Mouse (Mus musculus) adrenal gland, postnatal 4 days (tissue): ENCODE measurements around the gene Defb35. TPM values are rescaled to one million over a fixed set of nuclear protein-coding genes. Genes with fewer than 3 reads are reported as not detected.
"Not testable (repeated sequence)": the region's sequence is repeated elsewhere in the genome, so short reads cannot be mapped to it uniquely, and the experiment has no call there.

ENCODE experiments used
- DNase-seq, 2 experiments: peaks; one replicate each; pipeline ENCODE4 v3.0.0; 2021 to 2022; ENCODE audit warnings: low spot score in 2 of 2, mixed read lengths in 2 of 2
- long read RNA-seq, 2 experiments: library from polyadenylated mRNA; stranded (forward); transcript quantifications; one replicate each; pipeline ENCODE4 v2.0.0; 2021
- total RNA-seq, 2 experiments: library from RNA; stranded (reverse); gene quantifications; 2 replicates each; pipeline ENCODE4 v1.2.3; 2021

The Defb35 gene
- total RNA-seq: not detected
- long read RNA-seq, experiment 1: 0 reads
- long read RNA-seq, experiment 2: 0 reads

DNA sequence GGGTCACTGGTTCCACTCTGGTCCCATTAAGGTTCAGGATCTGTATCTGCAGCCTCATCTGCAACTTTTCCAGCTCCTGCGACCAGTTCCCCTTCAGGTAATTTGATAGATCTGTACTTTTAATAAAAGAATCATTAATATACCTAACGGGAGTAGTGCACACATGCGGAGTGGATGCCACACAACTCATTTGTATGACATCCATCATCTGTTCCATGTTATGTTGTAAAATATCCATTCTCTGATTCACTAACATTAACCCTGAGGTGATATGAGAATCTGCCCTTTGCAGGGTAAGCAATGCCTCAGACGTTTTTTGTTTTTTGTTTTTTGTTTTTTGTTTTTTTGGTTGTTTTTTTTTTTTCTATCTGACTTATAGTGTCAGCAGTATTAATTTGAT is at the start of gene Defb35:
Gene Defb35, plus strand, starts transcription at position 301 of the 400 bp plus-strand sequence.
- DNase-seq: not testable (repeated sequence)

- DNase-seq: not testable (repeated sequence)
Measured at GRCm38 (mm10) chr8:21906290-21906689, 31.9 kb upstream of the Defb35 start, which contains the start of gene Defb11. Gene Defb11 (minus strand): TSS chr8:21906412.

DNA sequence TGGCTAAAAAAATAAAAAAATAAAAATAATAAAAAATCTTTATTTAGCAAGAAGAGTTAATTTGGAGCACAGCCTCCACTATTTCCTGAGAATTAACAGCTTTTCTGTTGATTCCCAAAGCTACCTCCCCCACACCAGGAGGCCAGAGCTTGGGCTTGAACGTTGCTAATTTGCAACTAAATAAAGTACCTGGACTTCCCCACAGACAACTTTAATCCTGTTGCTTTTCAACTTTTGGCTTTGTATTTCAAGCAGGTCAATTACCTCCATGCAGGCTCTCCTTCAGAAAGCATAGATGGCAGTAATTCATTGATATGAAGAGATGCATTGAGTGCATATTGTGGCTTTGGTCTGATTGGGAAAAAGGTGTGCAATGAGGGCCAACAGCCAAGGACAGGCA is 26.2 kb upstream of the Defb35 start:
- no peak for DNase-seq

- DNase-seq: no peak
Measured at GRCm38 (mm10) chr8:21912554-21912953, 25.6 kb upstream of the Defb35 start.

GRCm38 (mm10) chr8:21915625-21916024 is 22.5 kb upstream of the Defb35 start:
- no peak for DNase-seq

DNA sequence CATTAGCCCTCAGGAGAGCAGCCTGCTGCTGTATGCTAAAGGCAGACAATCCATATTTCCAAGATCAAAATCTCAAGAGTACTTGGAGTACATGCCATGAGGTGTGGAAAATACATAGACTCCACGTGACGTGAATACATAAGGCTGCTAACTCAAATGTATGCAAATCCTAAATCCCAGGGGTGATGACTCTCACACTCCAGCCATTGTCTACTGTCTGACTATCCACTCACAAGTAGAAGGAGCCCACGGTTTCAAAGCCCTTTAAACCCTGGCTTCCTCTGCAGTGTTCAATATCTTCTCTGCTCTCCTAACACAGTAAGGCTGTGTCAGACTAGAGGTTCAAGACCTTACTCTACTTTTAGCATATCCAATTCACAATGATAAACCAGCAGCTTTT is 7.4 kb upstream of the Defb35 start:
- DNase-seq: not testable (repeated sequence)

GRCm38 (mm10) chr8:21932610-21933009 is 5.5 kb upstream of the Defb35 start, which contains the start of gene Defb15:
Gene Defb15 (minus strand): TSS chr8:21932710.
- DNase-seq: no peak

- DNase-seq: no peak
Measured at GRCm38 (mm10) chr8:21946462-21946861, 8.3 kb downstream of the Defb35 start, which contains the start of gene Defb13. Gene Defb13 (plus strand): TSS chr8:21946762.

- DNase-seq: no peak
Measured at GRCm38 (mm10) chr8:21947311-21948017, 9.3 kb downstream of the Defb35 start.

GRCm38 (mm10) chr8:21955321-21955720 is 17.2 kb downstream of the Defb35 start:
- peak in 1 of 2 experiments; percentile 6 for DNase-seq

DNA sequence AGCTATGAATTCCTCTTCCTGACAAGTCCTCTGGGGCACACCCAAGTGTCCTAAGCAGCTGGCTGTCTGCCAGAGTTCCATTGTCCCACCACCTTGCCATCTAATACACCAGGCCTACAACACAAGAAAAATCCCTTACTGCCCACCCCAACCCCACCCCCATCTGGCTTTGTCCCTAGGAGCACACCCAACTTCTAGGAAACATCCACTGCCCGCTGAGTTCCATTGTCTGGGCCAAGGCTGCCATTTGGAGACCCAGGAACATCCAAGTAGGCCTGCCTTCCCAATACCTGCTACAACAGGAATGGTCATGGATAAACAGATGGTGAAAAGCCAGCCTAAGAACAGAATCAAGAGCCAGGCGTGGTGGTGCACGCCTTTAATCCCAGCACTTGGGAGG is 18.2 kb downstream of the Defb35 start:
- DNase-seq: no peak

DNA sequence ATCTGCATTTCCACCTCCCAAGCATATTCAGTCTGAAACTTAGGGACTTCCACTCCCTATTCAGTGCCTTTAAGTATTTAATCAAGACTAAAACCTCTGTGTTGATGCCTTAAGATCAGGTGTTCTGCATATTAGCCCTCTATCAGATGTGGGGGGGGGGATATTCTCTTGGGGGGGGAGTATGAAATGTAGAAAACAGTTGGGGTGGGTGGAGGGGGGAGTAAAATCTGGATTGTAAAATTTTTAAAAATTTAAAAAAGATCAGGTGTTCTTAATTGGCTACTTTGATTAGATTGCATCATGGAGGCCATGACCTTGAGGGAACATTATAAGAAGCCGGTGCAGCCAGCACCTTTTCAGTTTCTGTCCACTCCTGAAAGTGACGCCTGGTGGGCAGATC is 20.3 kb downstream of the Defb35 start, which contains the start of gene Fam90a1a:
Gene Fam90a1a, plus strand, starts transcription at position 301 of the 400 bp plus-strand sequence.
- DNase-seq: no peak

- no peak for DNase-seq
Measured at GRCm38 (mm10) chr8:21966646-21967045, 28.5 kb downstream of the Defb35 start.

- no peak for DNase-seq
Measured at GRCm38 (mm10) chr8:21969475-21969874, 31.3 kb downstream of the Defb35 start, which contains the start of gene Ccdc70. Gene Ccdc70 (plus strand): TSS chr8:21969775.

GRCm38 (mm10) chr8:21978193-21978592 is 40.0 kb downstream of the Defb35 start:
- DNase-seq: no peak

DNA sequence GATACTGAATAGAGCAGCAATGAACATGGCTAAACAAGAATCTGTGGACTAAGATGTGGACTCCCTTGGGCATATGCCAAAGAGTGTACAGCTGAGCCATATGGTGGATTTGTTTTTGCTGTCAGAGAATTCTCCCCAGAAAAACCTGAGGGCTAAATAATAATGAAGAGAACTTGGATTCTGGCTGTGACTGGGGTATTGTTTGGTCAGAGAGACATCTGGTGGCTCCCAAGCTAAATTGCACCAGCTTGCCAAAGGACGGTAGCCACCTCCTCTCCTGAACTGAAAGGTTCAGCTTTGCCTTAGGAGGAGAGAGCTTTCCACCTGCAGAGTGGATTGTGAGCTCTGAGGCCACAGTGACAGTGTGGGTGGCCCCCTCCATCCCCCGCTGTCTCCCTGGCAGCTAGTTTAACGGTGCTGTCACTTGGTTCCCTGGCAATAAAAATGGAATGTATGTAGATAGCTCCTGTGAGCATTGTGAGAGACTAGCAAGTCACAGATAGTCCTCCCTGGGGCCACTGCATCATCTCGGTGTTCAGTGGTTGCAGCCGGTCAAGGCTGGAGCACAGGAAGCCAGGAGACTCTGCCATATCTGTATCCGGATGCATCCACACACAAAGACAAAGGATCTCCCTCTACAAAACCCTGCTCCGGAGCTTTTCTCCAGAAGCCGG is 43.6 kb downstream of the Defb35 start:
- no peak for DNase-seq

Other genes with a start within 250 kb of the Defb35 start
- not detected for gene AY761184, start 234.7 kb upstream of the Defb35 start, total RNA-seq
- gene Defa24, start 203.9 kb upstream of the Defb35 start, total RNA-seq: not detected
- not detected for gene Defb50, start 114.8 kb upstream of the Defb35 start, total RNA-seq
- not detected for gene Defb2, start 98.4 kb upstream of the Defb35 start, total RNA-seq
- not detected for gene Defb10, start 79.5 kb upstream of the Defb35 start, total RNA-seq
- not detected for gene Defb9, start 52.9 kb upstream of the Defb35 start, total RNA-seq
- not detected for gene Defb11, start 31.9 kb upstream of the Defb35 start, total RNA-seq
- not detected for gene Defb15, start 5.6 kb upstream of the Defb35 start, total RNA-seq
- not detected for gene Defb13, start 8.4 kb downstream of the Defb35 start, total RNA-seq
- not detected for gene Fam90a1a, start 20.4 kb downstream of the Defb35 start, total RNA-seq
- not detected for gene Ccdc70, start 31.4 kb downstream of the Defb35 start, total RNA-seq
- 1 to 10 TPM; 2.7 to 4.5 TPM for gene Atp7b, start 122.0 kb downstream of the Defb35 start, total RNA-seq
- gene Alg11, start 122.4 kb downstream of the Defb35 start, total RNA-seq: 10 to 100 TPM; 37.6 to 42.0 TPM
- 1 to 10 TPM; 3.1 to 3.3 TPM for gene Nek5, start 186.7 kb downstream of the Defb35 start, total RNA-seq
- 1 to 10 TPM; 5.3 to 6.2 TPM for gene Nek3, start 228.1 kb downstream of the Defb35 start, total RNA-seq
- 10 to 100 TPM; 22.9 to 24.2 TPM for gene Ckap2, start 247.5 kb downstream of the Defb35 start, total RNA-seq